Mouse (Mus musculus): Measurements from ENCODE around the gene Gm44511.
"Not testable (repeated sequence)": the region's sequence is repeated elsewhere in the genome, so short reads cannot be mapped to it uniquely, and the experiment has no call there.

Gm44511 gene

DNA sequence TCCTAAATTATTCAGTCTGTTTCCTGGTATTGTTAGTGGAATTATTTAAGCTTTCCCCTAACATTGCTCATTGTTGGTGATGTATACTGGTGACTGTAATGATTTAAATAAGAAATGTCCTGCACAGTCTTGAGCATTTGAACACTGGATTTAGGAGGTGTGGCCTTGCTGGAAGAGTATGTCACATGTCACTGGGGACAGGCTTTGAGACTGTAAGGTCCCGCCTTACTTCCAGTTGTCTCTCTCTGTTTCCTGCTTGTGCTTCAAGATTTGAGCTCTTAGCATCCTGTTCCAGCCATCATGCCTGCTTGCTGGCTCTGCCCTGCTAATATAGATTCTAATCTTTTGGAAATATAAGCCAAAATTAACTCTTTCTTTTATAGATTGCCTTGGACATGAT is 60.9 kb downstream of the Gm44511 start:
- no peak for DNase-seq (ENCODE audit: low read depth, low spot score)
- H3K27me3 ChIP-seq (ENCODE audit: control insufficient read depth, insufficient read depth, low read length, poor library complexity, severe bottlenecking) = no peaks in the 10 kb centered on the region

DNA sequence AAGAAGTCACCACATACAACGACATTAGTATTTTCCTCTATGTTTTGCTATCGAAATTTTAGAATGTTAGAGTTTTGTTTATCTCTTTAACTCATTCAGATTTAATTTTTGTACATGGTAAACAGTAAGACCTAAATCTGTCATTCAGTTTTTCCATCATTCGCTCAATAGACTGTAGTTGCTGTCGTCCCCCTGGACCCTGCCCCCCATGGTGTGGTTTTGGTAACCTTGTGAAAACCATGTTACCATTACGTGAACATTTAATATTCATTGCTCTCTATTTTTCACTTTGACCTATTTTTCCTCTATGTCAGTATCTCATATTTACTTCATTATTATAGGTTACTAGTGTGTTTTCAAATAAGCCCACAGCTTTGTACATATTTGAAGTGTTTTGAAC is 61.5 kb downstream of the Gm44511 start:
- no peak for DNase-seq (ENCODE audit: low read depth, low spot score)
- Histone ChIP-seq H3K27me3 (ENCODE audit: control insufficient read depth, insufficient read depth, low read length, poor library complexity, severe bottlenecking) (no peaks in the 10 kb centered on the region), H3K36me3 (ENCODE audit: control insufficient read depth, insufficient read depth, low read length, poor library complexity, severe bottlenecking) (no peaks in the 10 kb centered on the region)

More for the DNA sequence above, 60.9 kb downstream of the Gm44511 start:
- H3K36me3 ChIP-seq (ENCODE audit: control insufficient read depth, insufficient read depth, low read length, poor library complexity, severe bottlenecking) = no peaks in the 10 kb centered on the region

DNA sequence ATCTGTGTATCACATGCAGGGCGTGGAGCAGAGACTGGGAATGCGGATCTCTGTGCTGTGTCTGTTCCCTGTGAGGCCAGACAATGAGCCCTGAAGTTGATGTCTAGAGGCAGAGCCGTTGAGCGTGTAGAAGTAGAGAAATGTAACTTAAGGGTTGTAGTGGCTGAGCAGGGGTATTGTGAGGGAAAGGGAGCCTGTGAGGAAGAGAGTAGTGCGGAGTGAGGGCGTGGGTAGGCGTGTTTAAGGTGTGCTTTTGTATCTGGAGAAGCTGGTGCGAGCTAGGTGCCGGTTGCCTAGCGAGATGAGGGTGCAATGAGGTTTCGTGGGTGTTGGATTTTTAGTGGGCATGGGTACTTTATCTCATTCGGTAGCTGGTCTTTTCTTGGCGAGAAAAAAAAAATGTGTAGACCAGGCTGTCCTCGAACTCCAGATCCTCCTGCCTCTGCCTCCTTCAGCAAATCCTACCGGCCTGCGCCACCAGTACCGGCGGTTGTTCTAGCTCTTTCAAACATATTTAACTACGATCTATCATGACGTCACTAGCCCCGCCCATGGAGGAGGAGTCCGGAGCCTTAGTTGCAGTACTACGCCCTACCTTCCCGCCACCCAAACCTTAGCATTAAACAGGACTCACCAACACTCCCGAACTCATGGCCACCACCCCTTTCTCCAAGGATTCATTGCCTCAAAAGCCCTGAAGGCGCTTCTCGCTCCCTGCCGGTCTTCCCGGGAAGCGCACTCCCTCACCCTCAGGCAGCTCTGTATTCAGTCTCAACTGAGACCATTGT is 62.2 kb downstream of the Gm44511 start:
- Histone ChIP-seq H3K36me3 (ENCODE audit: control insufficient read depth, insufficient read depth, low read length, poor library complexity, severe bottlenecking) (no peaks in the 10 kb centered on the region), H3K27me3 (ENCODE audit: control insufficient read depth, insufficient read depth, low read length, poor library complexity, severe bottlenecking) (no peaks in the 10 kb centered on the region)
- peak; percentile 97 for DNase-seq (ENCODE audit: low read depth, low spot score)

DNA sequence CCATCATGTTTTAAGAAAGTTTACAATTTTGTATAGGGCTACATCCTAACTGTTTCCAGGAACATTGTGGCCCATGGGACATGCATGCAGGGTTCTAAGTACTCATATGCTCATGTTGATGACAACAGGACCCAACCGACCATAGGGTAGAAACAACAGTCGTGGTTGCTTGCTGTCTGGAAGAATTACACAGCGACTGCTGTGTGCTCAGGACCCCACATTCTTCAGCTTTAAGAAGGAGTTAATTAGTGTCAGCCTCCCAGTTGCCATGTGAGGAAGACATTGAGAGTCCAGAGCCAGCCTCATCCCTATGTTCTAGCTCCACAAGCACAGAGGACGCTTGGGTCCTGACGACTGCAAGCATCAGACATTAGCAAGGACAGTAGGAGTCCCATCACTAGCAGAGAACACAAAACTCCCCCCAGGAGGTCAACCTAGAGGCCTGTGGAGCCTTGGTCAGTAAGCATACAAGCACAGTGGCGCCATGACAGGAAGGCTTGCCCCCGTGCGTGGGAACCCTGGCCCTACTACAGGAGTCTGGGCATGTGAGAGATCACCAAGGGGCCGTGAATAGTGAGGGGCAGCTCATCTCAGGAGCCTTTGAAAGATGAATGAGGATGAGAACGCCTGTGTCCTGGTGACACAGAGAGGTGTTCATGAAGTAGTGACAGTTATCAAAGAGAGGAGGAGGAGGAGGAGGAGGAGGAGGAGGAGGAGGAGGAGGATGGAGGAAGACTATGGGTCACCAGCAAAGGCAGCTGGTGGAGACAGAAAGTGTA is 63.0 kb downstream of the Gm44511 start:
- not testable (repeated sequence) for H3K27me3 ChIP-seq (ENCODE audit: control insufficient read depth, insufficient read depth, low read length, poor library complexity, severe bottlenecking); H3K36me3 ChIP-seq (ENCODE audit: control insufficient read depth, insufficient read depth, low read length, poor library complexity, severe bottlenecking); DNase-seq (ENCODE audit: low read depth, low spot score)

DNA sequence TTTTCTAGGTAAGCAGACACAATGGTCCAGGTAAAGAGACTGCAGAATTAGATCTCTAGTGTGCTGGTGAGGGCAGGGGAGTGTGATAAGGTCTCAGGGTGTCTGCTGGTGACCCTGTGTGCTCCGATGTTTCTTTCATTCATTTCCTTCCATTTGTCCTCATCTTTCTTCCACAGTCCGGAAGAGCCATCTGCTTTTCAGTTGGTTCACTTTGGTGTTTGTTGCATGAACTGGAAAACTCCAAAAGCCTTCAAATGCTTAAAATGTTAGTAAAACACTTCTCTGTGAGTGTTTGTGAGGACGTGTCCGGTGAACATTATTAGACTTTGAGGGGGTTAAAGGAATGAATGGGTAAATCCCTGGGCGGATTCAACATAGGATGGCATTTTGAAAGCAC is 65.0 kb downstream of the Gm44511 start:
- Histone ChIP-seq H3K36me3 (ENCODE audit: control insufficient read depth, insufficient read depth, low read length, poor library complexity, severe bottlenecking) (no peaks in the 10 kb centered on the region), H3K27me3 (ENCODE audit: control insufficient read depth, insufficient read depth, low read length, poor library complexity, severe bottlenecking) (no peaks in the 10 kb centered on the region)
- DNase-seq (ENCODE audit: low read depth, low spot score) = no peak

DNA sequence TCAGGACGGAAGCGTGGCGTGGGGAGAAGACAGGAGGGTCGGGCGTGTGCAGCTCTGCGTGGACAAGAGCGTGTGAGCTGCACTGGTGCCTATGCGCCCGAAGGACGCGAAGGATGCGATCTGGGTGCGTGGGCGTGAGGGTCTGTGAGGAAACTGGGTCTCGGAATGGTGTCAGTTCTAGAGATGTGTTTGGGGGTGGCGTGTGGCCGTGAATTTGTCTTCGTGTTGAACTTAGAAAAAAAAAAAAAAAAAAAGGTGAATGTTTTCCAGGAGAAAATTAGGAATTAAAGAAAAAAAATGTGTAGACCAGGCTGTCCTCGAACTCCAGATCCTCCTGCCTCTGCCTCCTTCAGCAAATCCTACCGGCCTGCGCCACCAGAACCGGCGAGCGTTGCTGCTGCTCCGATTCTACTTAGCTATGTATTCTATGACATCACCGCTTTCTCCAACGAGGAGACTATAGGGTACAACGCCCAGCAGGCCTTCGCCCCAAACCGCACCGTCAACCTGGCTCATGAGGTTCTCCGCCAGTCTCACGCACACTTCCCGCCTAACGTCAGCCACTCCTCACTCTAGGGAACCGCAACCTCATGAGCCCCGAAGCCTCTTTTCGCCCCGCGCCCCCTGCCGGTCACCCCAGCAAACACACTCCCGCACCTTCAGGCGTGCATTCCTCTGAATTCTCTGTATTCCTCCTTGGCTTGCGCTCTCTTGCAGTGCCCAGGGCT is 65.5 kb downstream of the Gm44511 start:
- not testable (repeated sequence) for H3K36me3 ChIP-seq (ENCODE audit: control insufficient read depth, insufficient read depth, low read length, poor library complexity, severe bottlenecking); H3K27me3 ChIP-seq (ENCODE audit: control insufficient read depth, insufficient read depth, low read length, poor library complexity, severe bottlenecking)
- DNase-seq (ENCODE audit: low read depth, low spot score) = peak; percentile 93

DNA sequence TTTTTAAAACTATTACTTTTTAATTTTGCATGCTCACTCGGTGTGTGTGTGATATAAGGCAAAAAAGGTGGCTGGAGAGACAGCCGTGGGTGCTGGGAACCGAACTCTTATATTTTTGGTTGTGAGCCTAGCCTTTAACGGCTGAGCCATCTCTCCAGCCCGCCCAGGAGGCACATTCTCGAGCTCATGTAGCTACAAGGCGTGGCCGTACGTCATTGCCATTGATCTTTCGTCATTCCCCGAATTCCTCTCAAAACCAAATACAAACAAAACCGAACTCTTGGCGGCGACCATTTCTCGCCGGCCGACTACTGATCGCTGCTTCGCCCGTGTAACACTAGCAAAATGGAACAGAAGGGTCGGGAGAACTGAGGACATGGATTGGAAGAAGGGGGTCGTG is 66.1 kb downstream of the Gm44511 start:
- peak; percentile 96 for DNase-seq (ENCODE audit: low read depth, low spot score)

DNA sequence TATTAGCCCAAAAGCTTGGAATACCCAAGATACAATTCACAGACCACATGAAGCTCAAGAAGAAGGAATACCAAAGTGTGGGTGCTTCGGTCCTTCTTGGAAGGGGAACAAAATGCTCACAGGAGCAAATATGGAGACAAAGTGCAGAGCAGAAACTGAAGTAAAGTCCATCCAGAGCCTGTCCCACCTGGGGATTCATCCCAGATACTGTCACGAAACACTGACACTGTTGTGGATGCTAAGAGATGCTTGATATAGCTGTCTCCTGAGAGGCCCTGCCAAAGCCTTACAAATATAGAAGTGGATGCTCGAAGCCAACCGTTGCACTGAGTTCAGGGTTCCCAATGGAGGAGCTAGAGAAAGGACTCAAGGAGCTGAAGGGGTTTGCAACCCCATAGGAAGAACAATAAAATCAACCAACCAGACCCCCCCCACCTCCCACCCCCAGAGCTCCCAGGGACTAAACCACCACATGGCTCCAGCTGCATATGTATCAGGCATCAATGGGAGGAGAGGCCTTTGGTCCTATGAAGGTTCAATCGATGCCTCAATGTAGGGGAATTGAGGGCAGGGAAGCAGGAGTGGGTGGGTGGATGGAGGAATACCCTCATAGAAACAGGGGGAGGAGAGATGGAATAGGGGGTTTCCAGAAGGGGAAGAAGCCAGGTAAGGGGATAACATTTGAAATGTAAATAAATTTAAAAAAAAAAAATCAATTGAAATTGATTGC is 66.7 kb downstream of the Gm44511 start:
- Histone ChIP-seq H3K36me3 (ENCODE audit: control insufficient read depth, insufficient read depth, low read length, poor library complexity, severe bottlenecking) (no peaks in the 10 kb centered on the region), H3K27me3 (ENCODE audit: control insufficient read depth, insufficient read depth, low read length, poor library complexity, severe bottlenecking) (no peaks in the 10 kb centered on the region)
- DNase-seq (ENCODE audit: low read depth, low spot score) = no peak

More for the DNA sequence above, 66.1 kb downstream of the Gm44511 start:
- not testable (repeated sequence) for H3K36me3 ChIP-seq (ENCODE audit: control insufficient read depth, insufficient read depth, low read length, poor library complexity, severe bottlenecking); H3K27me3 ChIP-seq (ENCODE audit: control insufficient read depth, insufficient read depth, low read length, poor library complexity, severe bottlenecking)

DNA sequence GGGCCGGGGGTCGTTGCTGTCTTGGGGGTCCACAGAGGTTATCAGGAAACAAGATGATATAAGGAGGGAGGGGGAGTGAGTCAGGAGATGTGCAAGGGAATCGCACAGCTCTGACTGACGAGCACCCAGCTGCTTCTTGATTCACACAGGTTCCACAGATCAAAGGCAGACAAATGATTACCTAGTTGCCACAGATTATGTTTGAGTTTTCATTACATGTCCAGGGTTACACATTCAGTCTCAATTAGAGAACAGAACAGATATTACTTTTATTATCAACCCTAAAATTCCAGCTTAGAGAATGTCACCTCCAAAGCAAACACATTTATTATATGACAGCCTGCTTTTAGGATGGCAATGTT is 70.7 kb downstream of the Gm44511 start:
- DNase-seq (ENCODE audit: low read depth, low spot score); H3K36me3 ChIP-seq (ENCODE audit: control insufficient read depth, insufficient read depth, low read length, poor library complexity, severe bottlenecking); H3K27me3 ChIP-seq (ENCODE audit: control insufficient read depth, insufficient read depth, low read length, poor library complexity, severe bottlenecking): not testable (repeated sequence)

DNA sequence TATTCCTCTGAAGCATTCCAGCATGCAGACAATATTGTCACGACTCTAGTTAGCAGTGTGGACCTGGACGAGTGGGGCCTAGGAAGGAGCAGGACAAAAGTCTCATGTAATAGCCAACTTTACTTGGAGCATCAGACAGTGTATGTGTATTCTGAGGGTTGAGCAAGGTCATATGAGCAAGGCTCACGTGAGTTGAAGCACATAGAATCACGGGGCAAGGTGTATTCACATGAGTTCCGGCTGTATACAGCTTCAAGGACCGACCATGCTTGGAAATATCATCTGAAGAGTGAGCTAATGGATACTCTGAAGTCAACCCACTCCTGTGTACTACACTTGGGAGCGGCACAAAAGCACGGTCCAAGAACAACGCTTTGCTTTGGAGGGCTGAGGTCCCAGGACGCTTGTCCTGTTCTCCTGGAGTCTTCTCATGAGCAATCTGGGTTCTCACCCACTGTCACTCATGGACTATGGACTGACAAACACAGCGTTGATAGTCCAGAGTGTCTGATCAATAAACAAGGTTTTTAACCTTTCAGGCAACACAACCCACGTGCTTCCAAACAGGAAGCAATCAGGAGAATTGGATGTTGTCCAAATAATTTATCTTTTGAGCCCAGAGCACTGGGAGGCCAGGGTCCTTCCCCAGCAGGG is 71.2 kb downstream of the Gm44511 start:
- H3K36me3 ChIP-seq (ENCODE audit: control insufficient read depth, insufficient read depth, low read length, poor library complexity, severe bottlenecking); DNase-seq (ENCODE audit: low read depth, low spot score); H3K27me3 ChIP-seq (ENCODE audit: control insufficient read depth, insufficient read depth, low read length, poor library complexity, severe bottlenecking): not testable (repeated sequence)

DNA sequence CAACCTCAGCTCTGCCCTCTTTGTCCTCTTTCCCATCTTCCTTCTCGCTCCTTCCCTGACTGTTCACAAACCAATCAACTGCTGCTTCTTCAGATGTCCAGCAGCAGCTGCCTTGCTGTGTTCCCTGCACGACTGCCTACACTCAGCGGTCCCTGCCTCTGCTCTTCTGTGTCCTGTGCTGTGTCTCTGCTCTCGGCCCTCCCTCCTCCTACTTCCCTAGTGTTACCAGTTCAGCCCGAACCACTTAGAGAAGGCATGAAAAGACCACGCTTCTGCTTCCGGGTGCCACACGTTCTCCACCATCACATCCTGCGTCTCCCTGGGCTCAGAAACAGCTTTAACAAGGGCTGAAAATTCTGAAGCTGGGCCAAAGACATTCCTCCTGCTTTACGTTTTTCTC is 71.8 kb downstream of the Gm44511 start:
- H3K27me3 ChIP-seq (ENCODE audit: control insufficient read depth, insufficient read depth, low read length, poor library complexity, severe bottlenecking); H3K36me3 ChIP-seq (ENCODE audit: control insufficient read depth, insufficient read depth, low read length, poor library complexity, severe bottlenecking); DNase-seq (ENCODE audit: low read depth, low spot score): not testable (repeated sequence)

DNA sequence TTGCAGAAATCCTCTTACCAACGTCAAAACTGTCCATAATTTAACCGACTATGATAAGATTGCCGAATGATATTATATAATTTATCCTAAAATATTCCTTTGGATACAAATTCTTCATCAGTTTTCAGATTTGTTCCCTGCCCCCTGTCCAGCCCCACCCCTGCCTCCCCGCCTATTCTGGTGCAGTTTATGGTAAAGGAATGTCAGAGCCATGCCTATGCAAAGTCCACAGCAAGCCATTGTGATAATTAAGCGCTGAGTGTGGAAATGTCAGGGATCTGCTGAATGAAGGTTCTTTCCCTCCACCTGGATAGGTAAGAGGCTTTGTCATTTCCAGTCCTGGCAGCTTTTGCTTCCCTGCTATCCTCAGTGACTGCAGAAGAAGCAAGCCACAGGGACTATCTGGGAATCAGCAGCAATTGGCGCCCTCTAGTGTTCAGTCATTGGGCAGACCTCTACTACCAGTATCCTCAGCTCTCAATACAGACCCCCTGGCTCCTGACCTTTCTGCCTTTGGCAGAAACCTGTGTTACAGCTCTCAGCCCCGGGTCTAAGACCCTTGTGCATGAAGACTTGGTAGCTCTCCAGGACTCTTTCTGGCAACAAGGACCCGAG is 72.4 kb downstream of the Gm44511 start:
- peak; percentile 77 for DNase-seq (ENCODE audit: low read depth, low spot score)
- H3K27me3 ChIP-seq (ENCODE audit: control insufficient read depth, insufficient read depth, low read length, poor library complexity, severe bottlenecking); H3K36me3 ChIP-seq (ENCODE audit: control insufficient read depth, insufficient read depth, low read length, poor library complexity, severe bottlenecking): not testable (repeated sequence)

DNA sequence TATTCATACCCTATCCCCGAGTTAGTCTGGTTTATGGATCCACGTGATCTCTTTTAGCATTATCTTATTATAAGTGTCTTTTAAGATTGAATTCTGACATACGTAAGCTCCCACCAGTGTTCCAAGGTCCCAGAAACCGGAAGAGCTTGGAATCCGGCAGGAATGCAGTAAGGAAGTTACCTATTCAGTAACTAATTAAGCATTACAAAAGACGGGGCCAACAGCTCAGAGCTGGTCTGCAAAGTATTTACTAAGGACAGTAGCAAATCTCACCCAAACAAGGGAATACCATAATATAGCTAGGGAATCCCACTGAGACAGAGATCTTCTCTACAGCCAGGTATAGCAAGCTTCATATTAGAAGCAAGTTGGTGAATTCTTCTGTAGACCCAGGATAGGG is 79.1 kb downstream of the Gm44511 start:
- not testable (repeated sequence) for H3K27me3 ChIP-seq (ENCODE audit: control insufficient read depth, insufficient read depth, low read length, poor library complexity, severe bottlenecking); H3K36me3 ChIP-seq (ENCODE audit: control insufficient read depth, insufficient read depth, low read length, poor library complexity, severe bottlenecking); DNase-seq (ENCODE audit: low read depth, low spot score)

DNA sequence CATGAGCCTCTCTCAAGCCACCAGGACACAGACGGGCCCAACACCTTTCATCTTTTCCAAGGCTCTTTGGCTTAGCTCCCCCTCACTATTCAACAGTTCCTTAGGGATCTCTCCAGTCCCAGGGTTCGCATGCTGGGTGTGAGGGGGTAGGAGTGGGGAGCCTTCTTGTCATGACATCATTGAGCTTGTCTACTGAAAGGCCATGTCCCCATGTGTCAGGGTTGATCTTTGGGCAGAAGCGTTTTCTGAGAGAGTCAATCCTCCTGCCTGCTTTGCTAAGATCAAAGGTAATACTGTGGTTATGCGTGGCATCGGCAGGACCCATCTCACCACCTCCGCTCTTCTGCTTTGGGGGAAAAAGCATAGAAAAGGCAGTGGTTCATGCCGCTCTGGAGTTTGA is 88.7 kb downstream of the Gm44511 start:
- no peaks in the 10 kb centered on the region for H3K36me3 ChIP-seq (ENCODE audit: control insufficient read depth, insufficient read depth, low read length, poor library complexity, severe bottlenecking)
- no peak for DNase-seq (ENCODE audit: low read depth, low spot score)

More for the DNA sequence above, 88.7 kb downstream of the Gm44511 start:
- H3K27me3 ChIP-seq (ENCODE audit: control insufficient read depth, insufficient read depth, low read length, poor library complexity, severe bottlenecking) = no peaks in the 10 kb centered on the region; the same call in 1 of the 2 replicates

Data from splenic B cell, adult 2 months (primary cell).